Mouse (Mus musculus): ENCODE measurements around the gene Sult6b2.

The Sult6b2 gene

GRCm38 (mm10) chr6:142743193-142743592 is 61.1 kb downstream of the Sult6b2 start:
- in situ Hi-C loops (cut with MboI; ENCODE audit: low sequenced_read_pairs), result no loop called here

DNA sequence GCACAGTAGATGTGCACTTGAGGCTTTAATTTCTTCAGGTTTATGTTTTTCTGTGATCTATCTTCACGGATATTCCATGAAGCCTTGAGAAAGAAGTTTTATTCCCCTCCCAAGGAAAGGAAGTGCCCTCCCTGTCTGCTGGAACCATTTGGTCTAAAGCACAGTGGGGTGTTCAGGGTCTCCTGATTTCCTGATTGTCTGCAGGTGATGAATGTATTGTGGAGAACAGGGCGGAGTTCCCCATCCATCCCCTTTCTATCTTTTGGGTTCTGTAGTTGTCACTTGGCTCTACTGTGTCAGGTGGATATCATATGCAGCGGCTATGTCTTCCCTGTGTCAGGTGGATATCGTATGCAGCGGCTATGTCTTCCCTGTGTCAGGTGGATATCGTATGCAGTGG is 62.5 kb downstream of the Sult6b2 start:
- in situ Hi-C loops (cut with MboI; ENCODE audit: low sequenced_read_pairs), result no loop called here

DNA sequence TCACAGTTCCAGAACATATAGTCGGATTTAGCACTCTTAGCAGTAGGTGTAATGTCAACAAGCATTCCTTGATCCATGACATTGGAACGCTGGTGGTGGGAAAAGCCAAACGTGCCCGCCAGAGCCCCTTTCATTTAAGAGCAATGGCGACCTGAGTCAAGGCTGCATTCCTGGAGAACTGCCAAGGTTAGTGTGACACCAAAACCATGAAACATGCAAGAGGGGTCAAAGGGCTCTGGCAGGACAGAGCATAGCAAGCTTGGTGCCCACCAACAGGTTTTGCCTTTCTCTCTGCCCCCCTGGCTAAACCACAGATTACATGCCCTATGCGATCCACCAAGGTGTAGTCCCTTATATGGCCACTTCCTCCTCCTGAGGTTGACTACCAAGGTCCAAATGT is 65.7 kb downstream of the Sult6b2 start:
- in situ Hi-C loops (cut with MboI; ENCODE audit: low sequenced_read_pairs), result loop anchor here (5.0 kb wide), 1 partner anchor 216 kb away; no protein-coding TSS in a partner anchor

- in situ Hi-C loops (cut with MboI; ENCODE audit: low sequenced_read_pairs), result loop anchor here (5.0 kb wide), 1 partner anchor 216 kb away; no protein-coding TSS in a partner anchor
Observed at GRCm38 (mm10) chr6:142738225-142738624, 66.1 kb downstream of the Sult6b2 start.

GRCm38 (mm10) chr6:142735302-142736005 is 68.8 kb downstream of the Sult6b2 start:
- in situ Hi-C loops (cut with MboI; ENCODE audit: low sequenced_read_pairs), result loop anchor here (5.0 kb wide), 1 partner anchor 213 kb away; no protein-coding TSS in a partner anchor

Data from CH12F3 (cell line).